Mouse (Mus musculus) neural tube, embryonic 12.5 days (tissue): ENCODE measurements around the gene Gcnt2. TPM values are rescaled to one million over a fixed set of nuclear protein-coding genes. Genes with fewer than 3 reads are reported as not detected.
"Not testable (repeated sequence)": the region's sequence is repeated elsewhere in the genome, so short reads cannot be mapped to it uniquely, and the experiment has no call there.

Source experiments
- ATAC-seq: fragments of 200-750 bp; cut with Nextera tagmentation; 2 replicates; pipeline ENCODE4 v1.8.0; 2017; ENCODE audit warnings: low read depth, mild to moderate bottlenecking, moderate TSS enrichment, moderate library complexity; ENCODE audit not compliant: low FRiP score
- H3K27ac ChIP-seq: fragments of 300-500 bp; sonication (generic); 2 replicates; pipeline ENCODE4 v1.5.1; 2016
- H3K27me3 ChIP-seq: fragments of 300-500 bp; sonication (generic); replicated peaks from 2 replicates; pipeline ENCODE4 v1.6.1; 2016; ENCODE audit warnings: mild to moderate bottlenecking
- H3K36me3 ChIP-seq: fragments of 300-500 bp; sonication (generic); 2 replicates; pipeline ENCODE4 v1.6.1; 2016; ENCODE audit warnings: mild to moderate bottlenecking
- H3K4me1 ChIP-seq: fragments of 300-500 bp; sonication (generic); 2 replicates; pipeline ENCODE4 v1.6.1; 2016
- H3K4me2 ChIP-seq: fragments of 300-500 bp; sonication (generic); replicated peaks from 2 replicates; pipeline ENCODE4 v1.6.1; 2016; ENCODE audit warnings: mild to moderate bottlenecking
- H3K4me3 ChIP-seq: fragments of 300-500 bp; sonication (generic); 2 replicates; pipeline ENCODE4 v1.5.1; 2016
- H3K9ac ChIP-seq: fragments of 300-500 bp; sonication (generic); 2 replicates; pipeline ENCODE4 v1.6.1; 2016; ENCODE audit warnings: mild to moderate bottlenecking
- H3K9me3 ChIP-seq: fragments of 300-500 bp; sonication (generic); 2 replicates; pipeline ENCODE4 v1.6.1; 2016; ENCODE audit warnings: mild to moderate bottlenecking
- WGBS: fragments of 180-500 bp; shearing (Covaris S2); methylation state at CpG from one replicate; pipeline ENCODE4 v1.1.7; 2016; 5-methylcytosine and 5-hydroxymethylcytosine counted together
- polyA plus RNA-seq: library from polyadenylated mRNA; unstranded; fragments of >200 nt; fragmentation: Nextera tagmentation; extraction: Ambion mirVana; gene quantifications from 2 replicates; pipeline ENCODE4 v1.2.1, GENCODE M21; 2016

Gene Gcnt2
- polyA plus RNA-seq, 1 experiment from 2014 or later, result 4.7 TPM

DNA sequence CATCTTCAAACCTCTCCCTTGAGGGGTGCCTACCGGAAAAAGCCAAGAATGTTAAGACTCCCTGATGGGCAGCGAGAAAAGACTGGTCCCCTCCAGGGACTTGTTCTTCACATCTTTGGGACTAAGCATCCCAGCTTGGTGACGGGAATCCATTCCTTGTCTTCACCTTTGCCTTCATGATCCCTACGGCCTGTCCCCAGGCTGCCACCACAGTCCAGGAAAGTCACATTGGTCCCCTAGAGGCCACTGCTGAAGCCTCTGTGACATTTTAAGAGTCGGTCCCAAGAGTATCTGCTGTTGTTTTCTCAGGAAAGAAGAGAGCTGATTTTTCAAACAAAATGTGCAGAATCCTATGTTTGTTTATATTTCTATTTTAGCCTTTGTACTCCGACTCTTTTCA, 52.4 kb downstream of the Gcnt2 start:
- Histone ChIP-seq H3K4me1 (peaks cover 11% of the 10 kb centered on the region), H3K9me3 (no peaks in the 10 kb centered on the region), H3K4me2 (no peak overlapping the region), H3K27me3 (no peaks in the 10 kb centered on the region), H3K27ac (no peak overlapping the region), H3K36me3 (no peaks in the 10 kb centered on the region), H3K4me3 (no peak overlapping the region), H3K9ac (no peak overlapping the region)
- 90% methylated on average over 6 of the region's 6 CpGs for WGBS
- no peak for ATAC-seq

DNA sequence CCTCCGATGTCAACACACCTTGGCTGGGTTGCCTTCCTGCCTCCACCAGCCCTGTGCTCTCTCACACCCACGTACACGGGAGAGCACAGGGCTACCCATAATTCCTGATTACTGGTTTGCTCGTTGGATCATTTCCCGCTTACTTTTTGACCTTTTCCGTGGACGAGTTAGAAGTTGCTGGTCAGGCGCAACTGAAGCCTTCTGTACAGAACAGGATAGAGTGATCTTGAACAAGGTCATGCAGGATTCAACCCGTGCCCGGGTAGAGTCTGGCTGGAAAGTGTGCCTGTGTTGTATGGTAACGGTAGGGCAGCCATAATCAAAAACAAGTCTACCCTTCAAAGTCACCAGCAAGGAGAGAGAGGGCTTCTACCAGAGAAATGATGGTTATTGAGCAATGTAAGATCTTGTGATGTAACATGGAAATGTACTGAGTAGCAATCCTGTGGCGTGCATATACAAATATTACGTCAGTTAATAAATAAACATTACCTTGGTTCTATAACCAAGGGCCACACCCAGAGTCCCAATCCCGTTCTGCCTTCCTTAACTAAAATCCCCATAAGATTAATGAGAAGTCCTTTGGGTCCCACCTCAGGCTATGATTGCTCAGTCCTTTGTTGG, 54.0 kb downstream of the Gcnt2 start:
- H3K4me3 ChIP-seq, result no peak overlapping the region
- H3K27ac ChIP-seq, result no peak overlapping the region
- H3K27me3 ChIP-seq, result no peaks in the 10 kb centered on the region; the same call in 1 of the 2 replicates
- H3K4me1 ChIP-seq, result peaks cover 21% of the 10 kb centered on the region
- 87% methylated on average over 14 of the region's 14 CpGs for WGBS
- no peaks in the 10 kb centered on the region for H3K36me3 ChIP-seq
- no peak overlapping the region for H3K9ac ChIP-seq
- no peaks in the 10 kb centered on the region for H3K9me3 ChIP-seq
- ATAC-seq, result no peak
- H3K4me2 ChIP-seq, result no peak overlapping the region

DNA sequence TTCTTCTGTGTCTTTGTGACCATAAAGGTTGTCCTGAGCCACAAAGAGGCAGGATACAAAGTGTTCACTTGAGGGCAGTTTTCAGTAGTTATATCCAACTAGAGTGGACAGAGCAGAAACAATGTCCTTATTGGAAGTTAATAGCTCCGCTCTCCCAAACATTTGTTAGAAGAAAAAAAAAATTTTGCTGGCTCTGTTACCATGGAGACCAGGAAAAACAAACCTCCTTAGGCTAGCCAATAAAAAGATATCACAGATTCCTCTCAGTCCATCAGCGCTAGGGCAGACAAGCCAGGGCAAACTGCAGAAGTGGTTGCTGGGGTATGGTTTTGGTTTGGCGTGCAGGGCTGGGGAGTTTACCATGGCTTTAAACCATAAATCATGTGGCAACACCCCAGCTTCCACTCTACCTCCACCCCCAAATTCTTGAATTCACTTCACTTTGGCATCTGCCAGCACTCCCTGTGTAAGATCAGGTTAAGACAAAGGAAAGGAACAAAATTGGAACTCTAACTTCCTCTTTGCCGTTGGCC, 54.6 kb downstream of the Gcnt2 start:
- Histone ChIP-seq H3K4me2 (no peak overlapping the region), H3K9ac (no peak overlapping the region), H3K27me3 (no peaks in the 10 kb centered on the region; the same call in 1 of the 2 replicates), H3K4me3 (no peak overlapping the region), H3K9me3 (no peaks in the 10 kb centered on the region), H3K36me3 (no peaks in the 10 kb centered on the region), H3K27ac (no peak overlapping the region), H3K4me1 (peaks cover 22% of the 10 kb centered on the region)
- no peak for ATAC-seq
- 77% methylated on average over 4 of the region's 4 CpGs for WGBS

DNA sequence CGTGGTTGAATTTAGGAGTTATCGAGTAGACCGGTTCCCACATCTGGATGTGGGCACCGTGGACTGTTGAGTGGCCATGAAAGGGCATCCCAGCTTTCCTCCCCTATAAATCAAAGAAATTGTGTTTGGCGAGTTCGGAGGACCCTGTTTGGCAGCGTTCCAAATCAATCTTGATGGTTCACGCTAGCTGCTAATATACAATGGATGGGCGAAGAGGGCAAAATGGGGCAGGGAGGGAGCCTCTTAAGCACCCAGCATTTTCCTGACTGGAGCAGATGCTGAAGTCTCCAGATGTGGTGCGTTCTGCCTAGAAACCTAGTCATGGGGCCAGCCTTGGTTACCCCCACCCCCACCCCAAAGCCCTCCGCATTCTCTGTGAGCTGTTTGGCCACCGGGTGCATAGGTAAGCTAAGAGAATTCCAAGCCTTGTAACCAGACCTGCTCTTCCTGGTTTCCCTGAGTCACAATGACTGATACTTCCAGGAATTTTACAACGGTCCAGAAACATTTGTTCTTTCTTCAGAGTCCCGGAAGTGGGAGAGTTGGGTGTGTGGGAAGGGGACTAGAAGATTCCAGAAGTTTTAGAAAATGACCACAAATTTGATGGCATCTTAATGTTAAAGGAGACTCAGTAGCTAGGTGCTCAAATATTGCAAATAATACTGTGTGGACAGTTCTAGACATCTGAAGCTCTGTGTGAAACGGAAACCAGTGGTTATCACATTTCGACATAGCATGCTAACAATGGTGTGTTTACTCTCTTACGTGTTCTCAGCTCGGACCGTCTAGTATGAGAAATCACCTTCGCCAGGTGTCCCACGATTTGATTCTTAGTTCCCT, 57.0 kb downstream of the Gcnt2 start:
- H3K27me3 ChIP-seq, result no peaks in the 10 kb centered on the region; the same call in 1 of the 2 replicates
- WGBS, result 8% methylated on average over 21 of the region's 21 CpGs

DNA sequence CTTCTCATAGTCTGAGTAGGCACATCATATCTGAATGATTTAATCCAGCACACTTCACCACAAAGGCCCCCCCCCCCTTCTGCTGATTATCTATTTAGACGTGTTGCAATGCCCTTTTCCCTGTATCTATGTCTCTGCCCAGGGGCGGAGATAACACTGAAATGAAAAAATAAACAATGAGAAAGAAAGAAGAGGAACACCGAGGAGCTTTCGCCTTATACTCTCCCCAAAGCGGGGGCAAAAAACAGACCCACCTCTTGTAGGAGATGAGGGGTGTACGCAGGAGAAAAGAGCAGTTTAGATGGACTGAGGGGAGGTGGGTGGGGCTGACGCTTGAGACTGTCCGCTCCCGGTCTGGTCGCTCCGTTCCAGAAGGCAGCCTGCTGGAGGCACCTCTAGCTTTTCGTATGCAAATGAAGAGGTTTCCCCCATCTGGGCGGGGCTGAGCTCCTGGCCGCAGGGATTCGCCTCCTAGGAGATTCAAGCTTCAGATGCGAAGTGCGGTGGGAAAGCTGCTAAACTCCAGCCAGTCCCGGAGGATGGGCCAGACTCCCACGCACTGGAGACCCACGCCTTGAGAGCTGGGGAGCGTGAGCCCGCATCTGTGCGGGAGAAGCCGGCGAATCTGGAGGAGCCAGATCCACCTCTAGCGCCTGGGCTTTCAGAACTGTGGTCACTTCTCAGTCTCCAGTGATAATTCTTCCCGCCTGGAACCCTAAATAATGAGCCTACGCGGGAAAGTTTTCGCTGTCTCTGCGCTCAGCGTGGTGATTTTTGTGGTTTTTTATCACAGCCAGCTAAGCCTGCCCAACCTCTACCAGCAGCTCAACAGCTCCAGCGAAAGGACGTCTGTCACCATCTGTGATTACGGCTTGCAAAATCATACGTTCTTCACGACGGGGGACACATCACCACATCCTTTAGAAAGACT, 57.9 kb downstream of the Gcnt2 start:
- Histone ChIP-seq H3K27me3 (no peaks in the 10 kb centered on the region; the same call in 1 of the 2 replicates), H3K9ac (peak overlapping the region; percentile 63), H3K4me3 (peak overlapping the region; percentile 45), H3K27ac (no peak overlapping the region), H3K4me2 (peak overlapping the region; percentile 91), H3K4me1 (peaks cover 26% of the 10 kb centered on the region), H3K36me3 (no peaks in the 10 kb centered on the region), H3K9me3 (no peaks in the 10 kb centered on the region)
- WGBS, result under 1% methylated on average over 38 of the region's 38 CpGs
- ATAC-seq, result peak; percentile 82

More for the DNA sequence above, 57.0 kb downstream of the Gcnt2 start:
- Histone ChIP-seq H3K4me2 (peak overlapping the region; percentile 91), H3K4me3 (peak overlapping the region; percentile 45; the same call in 1 of the 2 replicates), H3K9ac (peak overlapping the region; percentile 63; the same call in 1 of the 2 replicates), H3K4me1 (peaks cover 26% of the 10 kb centered on the region), H3K36me3 (no peaks in the 10 kb centered on the region), H3K27ac (no peak overlapping the region), H3K9me3 (no peaks in the 10 kb centered on the region)
- peak; percentile 4; the same call in 1 of the 2 replicates for ATAC-seq

DNA sequence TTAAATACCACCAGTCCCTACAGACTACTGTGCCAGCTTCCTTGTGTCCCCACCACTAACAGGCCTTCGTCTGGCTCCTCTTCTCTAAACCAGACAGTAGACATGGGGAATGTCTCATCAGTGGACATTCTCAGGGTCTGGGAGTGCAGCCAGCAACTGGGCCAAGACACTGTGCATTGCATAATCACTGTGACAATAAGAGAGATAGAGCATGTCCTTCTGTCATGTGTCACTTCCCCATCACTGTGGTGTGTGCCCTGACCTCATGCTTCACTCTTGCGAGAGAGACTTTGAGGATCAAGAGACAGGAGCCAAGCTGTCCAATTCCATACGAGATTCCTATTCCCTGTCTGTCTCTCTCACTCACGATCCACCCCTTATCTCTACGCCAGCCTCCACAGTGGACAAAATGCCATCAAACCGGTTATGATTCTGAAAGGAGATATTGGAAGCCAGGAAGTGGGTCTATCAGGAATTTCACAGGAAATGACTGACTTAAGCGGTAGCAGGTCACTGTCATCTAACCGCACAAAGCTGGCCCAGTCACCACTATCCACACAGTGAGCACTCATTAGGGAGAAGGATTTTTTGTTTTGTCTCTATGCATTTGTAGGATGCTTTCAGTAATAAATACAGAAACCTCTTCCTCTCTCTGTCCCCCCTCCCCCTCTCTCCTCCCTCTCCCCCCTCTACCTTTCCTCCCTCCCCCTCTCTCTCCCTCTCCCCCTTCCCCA, 61.9 kb downstream of the Gcnt2 start:
- 86% methylated on average over 8 of the region's 8 CpGs for WGBS
- H3K9ac ChIP-seq, result no peak overlapping the region
- H3K4me3 ChIP-seq, result no peak overlapping the region
- H3K9me3 ChIP-seq, result no peaks in the 10 kb centered on the region
- no peaks in the 10 kb centered on the region for H3K36me3 ChIP-seq
- H3K27ac ChIP-seq, result no peak overlapping the region
- no peaks in the 10 kb centered on the region; the same call in 1 of the 2 replicates for H3K27me3 ChIP-seq
- H3K4me1 ChIP-seq, result peaks cover 19% of the 10 kb centered on the region
- ATAC-seq, result no peak
- H3K4me2 ChIP-seq, result no peak overlapping the region

DNA sequence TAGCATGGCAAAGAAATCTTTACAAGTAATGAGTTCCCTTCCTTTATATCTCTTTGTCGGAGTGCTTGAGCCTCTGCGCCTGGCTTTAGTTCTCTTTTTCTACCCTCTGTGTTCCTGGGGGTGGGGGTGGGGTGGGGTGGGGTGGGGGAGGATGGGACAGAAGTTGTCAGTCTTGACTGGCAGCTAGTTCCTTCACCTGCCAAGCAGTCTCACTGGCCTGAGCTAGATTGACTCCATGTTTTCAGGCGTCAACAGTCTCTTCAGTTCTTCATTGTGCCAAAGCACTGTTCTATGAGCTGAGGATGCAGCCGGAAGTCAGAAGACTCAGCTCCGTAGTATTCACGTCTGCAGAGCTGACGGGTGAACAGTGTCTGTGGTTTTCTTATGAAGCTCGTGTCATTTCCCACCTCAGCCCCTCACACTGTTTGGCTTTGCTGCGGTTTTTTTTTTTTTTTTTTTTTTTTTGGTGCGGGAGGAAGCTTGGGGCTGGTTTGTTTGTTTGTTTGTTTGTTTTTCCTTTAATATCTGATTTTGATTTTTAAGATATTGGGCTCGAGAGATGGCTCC, 62.8 kb downstream of the Gcnt2 start:
- H3K36me3 ChIP-seq, result no peaks in the 10 kb centered on the region
- H3K27ac ChIP-seq, result no peak overlapping the region
- no peak overlapping the region for H3K4me3 ChIP-seq
- no peak overlapping the region for H3K4me2 ChIP-seq
- 89% methylated on average over 11 of the region's 11 CpGs for WGBS
- H3K9ac ChIP-seq, result no peak overlapping the region
- H3K4me1 ChIP-seq, result peaks cover 11% of the 10 kb centered on the region
- H3K27me3 ChIP-seq, result no peaks in the 10 kb centered on the region; the same call in 1 of the 2 replicates
- no peaks in the 10 kb centered on the region for H3K9me3 ChIP-seq
- ATAC-seq, result no peak

DNA sequence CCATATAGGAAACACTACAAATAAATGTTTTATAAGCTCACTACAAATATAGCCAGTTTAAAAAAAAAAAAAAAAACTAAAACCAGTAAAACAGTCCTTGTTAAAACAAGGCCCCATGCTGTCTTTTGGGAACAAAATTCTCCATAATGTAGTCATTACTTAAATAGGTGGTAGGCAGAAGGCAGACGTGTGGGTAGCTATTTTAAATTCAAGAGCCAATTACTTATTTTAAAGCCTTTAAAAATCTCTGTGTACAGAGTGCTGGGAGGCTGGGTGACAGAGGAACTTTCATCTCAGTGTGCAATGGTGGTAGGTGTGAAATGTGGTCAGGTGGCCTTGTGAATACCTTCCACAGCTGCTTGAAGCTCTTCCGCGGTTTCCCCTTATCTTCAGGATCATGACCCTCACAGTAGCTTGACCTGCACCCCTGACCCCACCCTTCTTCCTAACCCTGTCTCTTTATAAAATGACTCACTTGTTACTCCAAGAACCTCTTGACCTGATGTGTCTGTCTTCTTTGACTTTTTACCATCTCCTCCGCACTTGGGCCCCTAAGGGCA, 64.3 kb downstream of the Gcnt2 start:
- no peak overlapping the region for H3K27ac ChIP-seq
- WGBS, result 69% methylated on average over 4 of the region's 4 CpGs
- no peak overlapping the region for H3K4me2 ChIP-seq
- H3K9me3 ChIP-seq, result no peaks in the 10 kb centered on the region
- ATAC-seq, result no peak
- no peak overlapping the region for H3K9ac ChIP-seq
- H3K27me3 ChIP-seq, result no peaks in the 10 kb centered on the region
- no peak overlapping the region for H3K4me3 ChIP-seq
- H3K4me1 ChIP-seq, result 0 out of 2 replicates have a peak, but pooled peaks cover 3% of the 10 kb centered on the region
- no peaks in the 10 kb centered on the region for H3K36me3 ChIP-seq

DNA sequence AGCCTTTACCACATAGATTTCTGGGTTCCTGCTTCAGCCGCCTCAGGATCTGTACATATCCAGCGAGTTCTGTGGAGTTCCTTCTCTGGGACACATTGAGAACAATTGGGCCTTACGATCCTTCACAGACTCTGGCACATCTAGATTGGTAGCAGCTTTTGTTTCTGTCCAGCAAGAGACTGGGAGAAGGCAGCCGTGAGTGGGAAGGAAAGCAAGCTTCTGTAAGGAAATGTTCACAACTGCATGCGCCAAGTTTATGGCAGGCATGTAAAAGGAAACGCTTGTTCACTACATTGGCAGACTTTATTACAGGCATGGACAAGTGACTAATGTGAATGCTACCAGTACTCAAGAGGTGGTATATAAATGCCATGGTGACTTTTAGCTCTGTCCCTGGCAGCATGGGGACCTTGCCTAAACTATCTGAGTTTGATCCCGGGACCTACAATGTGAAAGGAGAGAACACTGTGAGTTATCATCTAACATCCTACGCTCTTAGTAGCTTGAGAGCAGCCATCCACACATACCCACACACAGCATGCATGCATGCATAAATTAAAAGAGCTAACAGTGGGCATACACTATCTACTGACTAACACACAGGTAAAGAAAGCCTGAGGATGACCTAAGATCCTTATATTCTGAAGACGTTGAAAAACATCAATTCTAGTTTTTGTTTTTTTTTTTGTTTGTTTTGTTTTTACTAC, 68.8 kb downstream of the Gcnt2 start:
- Histone ChIP-seq H3K36me3 (no peaks in the 10 kb centered on the region), H3K4me3 (no peak overlapping the region), H3K4me2 (no peak overlapping the region), H3K27me3 (no peaks in the 10 kb centered on the region), H3K9ac (no peak overlapping the region), H3K4me1 (0 out of 2 replicates have a peak, but pooled peaks cover 5% of the 10 kb centered on the region), H3K27ac (no peak overlapping the region), H3K9me3 (no peaks in the 10 kb centered on the region)
- ATAC-seq, result no peak
- 67% methylated on average over 9 of the region's 9 CpGs for WGBS

DNA sequence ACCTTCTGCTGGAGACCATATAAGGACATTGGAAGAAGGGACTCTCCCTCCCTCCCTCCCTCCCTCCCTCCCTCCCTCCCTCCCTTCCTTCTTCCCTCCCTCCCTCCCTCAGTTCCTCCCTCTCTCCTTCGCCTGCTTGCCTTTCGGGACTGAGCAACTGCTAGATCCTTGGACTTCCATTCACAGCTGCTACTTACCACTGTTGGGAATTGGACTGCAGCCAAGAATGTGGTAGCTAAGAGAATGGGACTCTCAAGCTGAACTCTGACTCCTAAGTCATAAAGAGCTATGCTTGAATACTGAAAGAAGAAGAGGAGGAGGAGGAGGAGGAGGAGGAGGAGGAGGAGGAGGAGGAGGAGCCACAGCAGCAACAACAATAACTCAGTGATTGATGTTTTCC, 72.3 kb downstream of the Gcnt2 start:
- peak; percentile 81 for ATAC-seq
- WGBS, result 0% methylated on average over 1 of the region's 2 CpGs
- not testable (repeated sequence) for H3K9me3 ChIP-seq, H3K4me1 ChIP-seq, H3K4me2 ChIP-seq, H3K4me3 ChIP-seq, H3K9ac ChIP-seq, H3K27me3 ChIP-seq, H3K27ac ChIP-seq, H3K36me3 ChIP-seq
